Mouse (Mus musculus) neural tube, embryonic 11.5 days (tissue): ENCODE data around the gene Stau1. TPM values are rescaled to one million over a fixed set of nuclear protein-coding genes. Genes with fewer than 3 reads are reported as not detected.

Experiments
- ATAC-seq: fragments of 200-750 bp; cut with Nextera tagmentation; 2 replicates; pipeline ENCODE4 v1.8.0; 2017; ENCODE audit warnings: moderate number of reproducible peaks, mild to moderate bottlenecking, moderate TSS enrichment, moderate library complexity; ENCODE audit not compliant: insufficient read depth, low FRiP score, low TSS enrichment
- DNase-seq: peaks from one replicate; pipeline ENCODE4 v3.0.0-alpha.2; 2015; ENCODE audit warnings: low spot score
- H3K27ac ChIP-seq: fragments of 300-500 bp; sonication (generic); 2 replicates; pipeline ENCODE4 v1.5.1; 2014; ENCODE audit warnings: low read depth, mild to moderate bottlenecking, low read length
- H3K27me3 ChIP-seq: fragments of 300-500 bp; sonication (generic); 2 replicates; pipeline ENCODE4 v1.6.1; 2014; ENCODE audit warnings: mild to moderate bottlenecking, low read length, mixed read lengths; ENCODE audit not compliant: control insufficient read depth, insufficient read depth
- H3K36me3 ChIP-seq: fragments of 300-500 bp; sonication (generic); 2 replicates; pipeline ENCODE4 v1.6.1; 2014; ENCODE audit warnings: mild to moderate bottlenecking, low read length, moderate library complexity, mixed read lengths; ENCODE audit not compliant: control insufficient read depth, insufficient read depth
- H3K4me1 ChIP-seq: fragments of 300-500 bp; sonication (generic); 2 replicates; pipeline ENCODE4 v1.6.1; 2014; ENCODE audit warnings: low read length, mixed read lengths; ENCODE audit not compliant: control insufficient read depth, insufficient read depth
- H3K4me2 ChIP-seq: fragments of 300-500 bp; sonication (generic); 2 replicates; pipeline ENCODE4 v1.6.1; 2014; ENCODE audit warnings: low read depth, mild to moderate bottlenecking, moderate library complexity
- H3K4me3 ChIP-seq: fragments of 300-500 bp; sonication (generic); 2 replicates; pipeline ENCODE4 v1.5.1; 2014; ENCODE audit warnings: low read depth, low read length
- H3K9ac ChIP-seq: fragments of 300-500 bp; sonication (generic); 2 replicates; pipeline ENCODE4 v1.6.1; 2014; ENCODE audit warnings: mild to moderate bottlenecking, low read length
- H3K9me3 ChIP-seq: fragments of 300-500 bp; sonication (generic); 2 replicates; pipeline ENCODE4 v1.6.1; 2016; ENCODE audit warnings: low read length; ENCODE audit not compliant: control insufficient read depth
- WGBS: fragments of 180-500 bp; shearing (Covaris S2); extraction: QIAGEN DNeasy Blood & Tissue Kit; methylation state at CpG from one replicate; pipeline ENCODE4 v1.1.7; 2014; 5-methylcytosine and 5-hydroxymethylcytosine counted together
- polyA plus RNA-seq: library from polyadenylated mRNA; unstranded; fragments of >200 nt; fragmentation: Nextera tagmentation; extraction: Ambion mirVana; gene quantifications from 2 replicates; pipeline ENCODE4 v1.2.1, GENCODE M21; 2014

Stau1 gene
- polyA plus RNA-seq, 1 experiment from 2014 or later = 103 TPM

GRCm38 (mm10) chr2:166948936-166949335 lies 47.2 kb downstream of the Stau1 start:
- H3K36me3 ChIP-seq = peaks cover 33% of the 10 kb centered on the region
- no peak overlapping the region for H3K27ac ChIP-seq
- no peak overlapping the region for H3K9ac ChIP-seq
- DNase-seq (no peak), ATAC-seq (no peak)
- H3K4me3 ChIP-seq = no peak overlapping the region
- H3K4me1 ChIP-seq = no peaks in the 10 kb centered on the region
- H3K27me3 ChIP-seq = no peaks in the 10 kb centered on the region
- WGBS = 91% methylated on average over 10 of the region's 10 CpGs
- H3K9me3 ChIP-seq = no peaks in the 10 kb centered on the region
- H3K4me2 ChIP-seq = no peak overlapping the region

- no peak overlapping the region for H3K27ac ChIP-seq
- WGBS = 78% methylated on average over 1 of the region's 1 CpGs
- H3K9ac ChIP-seq = no peak overlapping the region
- H3K4me3 ChIP-seq = no peak overlapping the region
- no peak overlapping the region for H3K4me2 ChIP-seq
- no peaks in the 10 kb centered on the region for H3K9me3 ChIP-seq
- no peaks in the 10 kb centered on the region for H3K27me3 ChIP-seq
- H3K36me3 ChIP-seq = peaks cover 33% of the 10 kb centered on the region
- no peak for DNase-seq
- no peak for ATAC-seq
- H3K4me1 ChIP-seq = no peaks in the 10 kb centered on the region
These were observed 47.9 kb downstream of the Stau1 start for GRCm38 (mm10) chr2:166948246-166948645.

GRCm38 (mm10) chr2:166945456-166945855 lies 50.6 kb downstream of the Stau1 start:
- H3K9me3 ChIP-seq = no peaks in the 10 kb centered on the region
- ATAC-seq = no peak
- H3K27me3 ChIP-seq = no peaks in the 10 kb centered on the region
- DNase-seq = peak; percentile 46
- no peak overlapping the region for H3K4me3 ChIP-seq
- H3K4me1 ChIP-seq = no peaks in the 10 kb centered on the region
- no peak overlapping the region for H3K9ac ChIP-seq
- H3K36me3 ChIP-seq = peaks cover 28% of the 10 kb centered on the region
- 63% methylated on average over 4 of the region's 4 CpGs for WGBS
- H3K27ac ChIP-seq = no peak overlapping the region
- no peak overlapping the region for H3K4me2 ChIP-seq

- H3K9me3 ChIP-seq = no peaks in the 10 kb centered on the region
- no peak for ATAC-seq
- H3K27me3 ChIP-seq = no peaks in the 10 kb centered on the region
- H3K27ac ChIP-seq = no peak overlapping the region
- no peaks in the 10 kb centered on the region for H3K4me1 ChIP-seq
- no peak overlapping the region for H3K4me3 ChIP-seq
- H3K9ac ChIP-seq = no peak overlapping the region
- no peak overlapping the region for H3K4me2 ChIP-seq
- no peak for DNase-seq
- WGBS = 88% methylated on average over 1 of the region's 1 CpGs
- H3K36me3 ChIP-seq = peaks cover 24% of the 10 kb centered on the region
These were observed 51.8 kb downstream of the Stau1 start for GRCm38 (mm10) chr2:166944346-166944745.

GRCm38 (mm10) chr2:166943146-166943545 lies 53.0 kb downstream of the Stau1 start:
- no peak overlapping the region for H3K4me2 ChIP-seq
- H3K36me3 ChIP-seq = peaks cover 20% of the 10 kb centered on the region
- H3K27ac ChIP-seq = no peak overlapping the region
- H3K27me3 ChIP-seq = no peaks in the 10 kb centered on the region
- H3K4me1 ChIP-seq = no peaks in the 10 kb centered on the region
- H3K9me3 ChIP-seq = no peaks in the 10 kb centered on the region
- ATAC-seq (no peak), DNase-seq (no peak)
- 88% methylated on average over 2 of the region's 2 CpGs for WGBS
- no peak overlapping the region for H3K9ac ChIP-seq
- no peak overlapping the region for H3K4me3 ChIP-seq

GRCm38 (mm10) chr2:166936166-166936565 lies 59.9 kb downstream of the Stau1 start:
- Histone ChIP-seq H3K36me3 (peaks cover 10% of the 10 kb centered on the region), H3K9ac (no peak overlapping the region), H3K4me3 (no peak overlapping the region), H3K27me3 (no peaks in the 10 kb centered on the region), H3K27ac (no peak overlapping the region), H3K9me3 (no peaks in the 10 kb centered on the region), H3K4me2 (no peak overlapping the region), H3K4me1 (no peaks in the 10 kb centered on the region)
- ATAC-seq = no peak
- DNase-seq = no peak
- 97% methylated on average over 2 of the region's 2 CpGs for WGBS

- no peaks in the 10 kb centered on the region for H3K9me3 ChIP-seq
- H3K9ac ChIP-seq = no peak overlapping the region
- H3K36me3 ChIP-seq = peaks cover 6% of the 10 kb centered on the region
- no peaks in the 10 kb centered on the region for H3K4me1 ChIP-seq
- H3K4me3 ChIP-seq = no peak overlapping the region
- 96% methylated on average over 7 of the region's 7 CpGs for whole genome bisulfite sequencing
- H3K27me3 ChIP-seq = no peaks in the 10 kb centered on the region
- H3K4me2 ChIP-seq = no peak overlapping the region
- DNase-seq (no peak), ATAC-seq (no peak)
- H3K27ac ChIP-seq = no peak overlapping the region
These were observed 60.5 kb downstream of the Stau1 start for GRCm38 (mm10) chr2:166935582-166935981.

- H3K27ac ChIP-seq = no peak overlapping the region
These were observed 61.7 kb downstream of the Stau1 start for GRCm38 (mm10) chr2:166934416-166934815.

GRCm38 (mm10) chr2:166933943-166934342 lies 62.2 kb downstream of the Stau1 start:
- peaks cover 9% of the 10 kb centered on the region for H3K36me3 ChIP-seq
- no peak for DNase-seq

More at GRCm38 (mm10) chr2:166934416-166934815, 61.7 kb downstream of the Stau1 start:
- Histone ChIP-seq H3K4me3 (no peak overlapping the region), H3K4me2 (no peak overlapping the region), H3K36me3 (peaks cover 9% of the 10 kb centered on the region), H3K9me3 (no peaks in the 10 kb centered on the region), H3K27me3 (no peaks in the 10 kb centered on the region), H3K9ac (no peak overlapping the region), H3K4me1 (no peaks in the 10 kb centered on the region)
- no peak for ATAC-seq
- 74% methylated on average over 5 of the region's 5 CpGs for WGBS
- DNase-seq = no peak

More at GRCm38 (mm10) chr2:166933943-166934342, 62.2 kb downstream of the Stau1 start:
- WGBS = 95% methylated on average over 6 of the region's 6 CpGs
- no peaks in the 10 kb centered on the region for H3K9me3 ChIP-seq
- no peak overlapping the region for H3K27ac ChIP-seq
- no peaks in the 10 kb centered on the region for H3K27me3 ChIP-seq
- H3K4me3 ChIP-seq = no peak overlapping the region
- no peaks in the 10 kb centered on the region for H3K4me1 ChIP-seq
- no peak for ATAC-seq
- no peak overlapping the region for H3K4me2 ChIP-seq
- no peak overlapping the region for H3K9ac ChIP-seq
